Mouse (Mus musculus) midbrain, embryonic 11.5 days (tissue): ENCODE measurements around the gene Top1. TPM values are rescaled to one million over a fixed set of nuclear protein-coding genes. Genes with fewer than 3 reads are reported as not detected.

Experiments used
- ATAC-seq: fragments of 200-750 bp; cut with Nextera tagmentation; 2 replicates; pipeline ENCODE4 v1.8.0; 2017; ENCODE audit warnings: moderate TSS enrichment, moderate library complexity; ENCODE audit not compliant: low FRiP score
- DNase-seq: peaks from one replicate; pipeline ENCODE4 v3.0.0; 2015; ENCODE audit warnings: low spot score; ENCODE audit errors: missing footprints
- H3K27ac ChIP-seq: fragments of 300-500 bp; sonication (generic); 2 replicates; pipeline ENCODE4 v1.5.1; 2014; ENCODE audit warnings: low read depth, low read length
- H3K27me3 ChIP-seq: fragments of 300-500 bp; sonication (generic); 2 replicates; pipeline ENCODE4 v1.6.1; 2014; ENCODE audit warnings: mild to moderate bottlenecking, low read length, moderate library complexity, mixed read lengths; ENCODE audit not compliant: control insufficient read depth, insufficient read depth
- H3K36me3 ChIP-seq: fragments of 300-500 bp; sonication (generic); 2 replicates; pipeline ENCODE4 v1.6.1; 2014; ENCODE audit warnings: mild to moderate bottlenecking, low read length, moderate library complexity, mixed read lengths; ENCODE audit not compliant: control insufficient read depth, insufficient read depth
- H3K4me1 ChIP-seq: fragments of 300-500 bp; sonication (generic); 2 replicates; pipeline ENCODE4 v1.6.1; 2014; ENCODE audit warnings: low read length; ENCODE audit not compliant: control insufficient read depth, insufficient read depth
- H3K4me2 ChIP-seq: fragments of 300-500 bp; sonication (generic); 2 replicates; pipeline ENCODE4 v1.6.1; 2014; ENCODE audit warnings: mild to moderate bottlenecking, moderate library complexity
- H3K4me3 ChIP-seq: fragments of 300-500 bp; sonication (generic); 2 replicates; pipeline ENCODE4 v1.5.1; 2014; ENCODE audit warnings: low read depth, low read length
- H3K9ac ChIP-seq: fragments of 300-500 bp; sonication (generic); 2 replicates; pipeline ENCODE4 v1.6.1; 2014; ENCODE audit warnings: low read length
- H3K9me3 ChIP-seq: fragments of 300-500 bp; sonication (generic); 2 replicates; pipeline ENCODE4 v1.6.1; 2016; ENCODE audit warnings: low read length; ENCODE audit not compliant: control insufficient read depth
- WGBS: fragments of 180-500 bp; shearing (Covaris S2); extraction: QIAGEN DNeasy Blood & Tissue Kit; methylation state at CpG from one replicate; pipeline ENCODE4 v1.1.7; 2014; 5-methylcytosine and 5-hydroxymethylcytosine counted together
- microRNA-seq: library from miRNA; unstranded; fragments of <30 nt; microRNA quantifications from one replicate; pipeline ENCODE4, GENCODE M21; 2017
- polyA plus RNA-seq: library from polyadenylated mRNA; unstranded; fragments of >200 nt; fragmentation: Nextera tagmentation; extraction: Ambion mirVana; gene quantifications from 2 replicates; pipeline ENCODE4 v1.2.1, GENCODE M21; 2014

Top1 gene
- polyA plus RNA-seq, 1 experiment from 2014 or later = 114 TPM

DNA sequence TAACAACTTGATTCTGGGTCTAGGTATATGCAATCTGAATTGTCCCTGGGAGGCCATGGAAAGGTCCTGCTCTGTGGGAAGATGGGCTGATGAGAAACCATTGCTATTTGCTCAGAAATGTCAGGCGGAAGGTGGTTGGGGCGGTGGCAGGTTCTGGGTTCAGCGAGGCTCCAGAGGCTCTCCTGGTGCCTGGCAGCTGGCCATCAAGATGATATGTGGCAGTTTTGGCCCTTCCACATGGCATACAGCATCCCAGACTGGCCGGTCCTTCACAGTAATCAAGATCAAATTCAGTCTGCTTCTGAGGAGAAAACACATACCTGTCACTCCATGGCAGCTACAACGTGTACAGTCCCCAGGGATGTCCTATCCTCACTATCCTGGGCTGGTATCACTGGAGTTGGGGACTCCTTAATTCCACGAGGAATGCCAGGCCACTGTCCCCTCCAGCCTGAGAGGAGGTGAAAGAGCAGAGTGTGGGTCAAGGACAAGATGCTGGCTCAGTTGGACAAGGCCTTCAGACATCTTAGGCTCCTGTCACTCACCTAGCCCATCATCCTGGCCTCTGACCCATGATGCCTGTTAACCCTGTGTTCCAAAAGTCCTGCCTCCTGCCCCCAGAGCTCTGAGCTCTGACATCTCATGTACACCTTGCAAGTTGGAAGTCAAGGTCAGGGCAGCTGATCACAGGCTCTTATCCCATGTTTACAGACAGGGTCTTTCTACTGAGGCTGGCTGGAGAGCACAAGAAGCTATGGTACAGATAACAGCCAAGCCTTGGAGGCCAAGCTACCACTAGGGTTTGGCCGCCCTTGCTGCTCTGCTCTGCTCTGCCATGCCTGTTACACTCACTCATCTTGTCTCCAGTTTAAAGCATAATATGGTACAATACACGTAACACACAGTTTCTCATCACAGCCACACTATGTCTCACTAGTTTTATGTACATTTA is 125.9 kb downstream of the Top1 start:
- H3K36me3 ChIP-seq = no peaks in the 10 kb centered on the region
- H3K4me3 ChIP-seq = no peak overlapping the region
- 89% methylated on average over 8 of the region's 8 CpGs for WGBS
- no peaks in the 10 kb centered on the region for H3K27me3 ChIP-seq
- ATAC-seq (0 out of 2 replicates have a peak, but pooled peaks have one; percentile 14), DNase-seq (peak; percentile 83)
- H3K4me2 ChIP-seq = no peak overlapping the region
- no peak overlapping the region for H3K9ac ChIP-seq
- no peak overlapping the region for H3K27ac ChIP-seq
- no peaks in the 10 kb centered on the region for H3K4me1 ChIP-seq
- H3K9me3 ChIP-seq = no peaks in the 10 kb centered on the region

Small RNA genes lying within 50 kb of the gene (microRNA-seq; reads per million reads assigned to microRNA genes)
- gene Gm23968 = not detected

Other genes starting within 250 kb of the Top1 start
- gene Plcg1, start 85.4 kb downstream of the Top1 start, polyA plus RNA-seq = 64.0 and 65.3 TPM in 2 replicates
- gene Zhx3, start 227.1 kb downstream of the Top1 start, polyA plus RNA-seq = 7.8 and 8.9 TPM in 2 replicates
- gene Lpin3, start 234.8 kb downstream of the Top1 start, polyA plus RNA-seq = 0.10 and 0.21 TPM in 2 replicates